Mouse (Mus musculus) monocyte, adult 5-6 weeks (primary cell): ENCODE measurements around the gene Mfap5. TPM values are rescaled to one million over a fixed set of nuclear protein-coding genes. Genes with fewer than 3 reads are reported as not detected.
A peak's percentile ranks its signal among the peaks of the same experiment; 100 is the strongest.
"Not testable (repeated sequence)": the region's sequence is repeated elsewhere in the genome, so short reads cannot be mapped to it uniquely, and the experiment has no call there.

ENCODE experiments used
- ATAC-seq: fragments of 153-309, 156-312 bp; replicated peaks from 2 replicates; pipeline ENCODE4 v1.8.0; 2017; ENCODE audit warnings: mild to moderate bottlenecking; ENCODE audit not compliant: low TSS enrichment, insufficient number of reproducible peaks, severe bottlenecking, poor library complexity, low FRiP score
- total RNA-seq: library from RNA; stranded (forward); fragments of 200-1000, 200-491, 200-594 nt; gene quantifications from 3 replicates; pipeline ENCODE4 v1.2.3, GENCODE M21; 2017

Mfap5 gene
- total RNA-seq, 1 experiment from 2014 or later: not detected

- no peak for ATAC-seq
These were observed 2.8 kb downstream of the Mfap5 start for GRCm38 (mm10) chr6:122508494-122508893.

- ATAC-seq: no peak
These were observed 7.6 kb downstream of the Mfap5 start for GRCm38 (mm10) chr6:122512914-122513878.

- ATAC-seq: no peak
These were observed 8.7 kb downstream of the Mfap5 start for GRCm38 (mm10) chr6:122514312-122514711.

GRCm38 (mm10) chr6:122515762-122516161 lies 10.1 kb downstream of the Mfap5 start:
- not testable (repeated sequence) for ATAC-seq

- ATAC-seq: no peak
These were observed 12.0 kb downstream of the Mfap5 start for GRCm38 (mm10) chr6:122517668-122518067.

GRCm38 (mm10) chr6:122519384-122519783 lies 13.7 kb downstream of the Mfap5 start:
- ATAC-seq: no peak

- no peak for ATAC-seq
These were observed 16.9 kb downstream of the Mfap5 start for GRCm38 (mm10) chr6:122522595-122522994.

- no peak for ATAC-seq
These were observed 17.6 kb downstream of the Mfap5 start for GRCm38 (mm10) chr6:122523289-122523688.

- ATAC-seq: 0 out of 2 replicates have a peak, but pooled peaks have one; percentile 31
These were observed 22.0 kb downstream of the Mfap5 start for GRCm38 (mm10) chr6:122527596-122527995.

- ATAC-seq: no peak
These were observed 22.5 kb downstream of the Mfap5 start for GRCm38 (mm10) chr6:122528136-122528535.

- no peak for ATAC-seq
These were observed 26.0 kb downstream of the Mfap5 start for GRCm38 (mm10) chr6:122531466-122532174.

GRCm38 (mm10) chr6:122532883-122533302 lies 27.2 kb downstream of the Mfap5 start:
- ATAC-seq: 0 out of 2 replicates have a peak, but pooled peaks have one; percentile 31

- no peak for ATAC-seq
These were observed 28.4 kb downstream of the Mfap5 start for GRCm38 (mm10) chr6:122534032-122534431.

GRCm38 (mm10) chr6:122539564-122539963 lies 33.9 kb downstream of the Mfap5 start:
- ATAC-seq: no peak

- not testable (repeated sequence) for ATAC-seq
These were observed 36.8 kb downstream of the Mfap5 start for GRCm38 (mm10) chr6:122542459-122542858.

GRCm38 (mm10) chr6:122543574-122543973 lies 37.9 kb downstream of the Mfap5 start:
- 0 out of 2 replicates have a peak, but pooled peaks have one; percentile 24 for ATAC-seq

GRCm38 (mm10) chr6:122544672-122545071 lies 39.0 kb downstream of the Mfap5 start:
- no peak for ATAC-seq

- ATAC-seq: peak; percentile 61
These were observed 39.7 kb downstream of the Mfap5 start for GRCm38 (mm10) chr6:122545289-122545882.

GRCm38 (mm10) chr6:122545948-122546347 lies 40.3 kb downstream of the Mfap5 start:
- ATAC-seq: no peak
